Mouse (Mus musculus): ENCODE results near the gene Gm28038. TPM values are rescaled to one million over a fixed set of nuclear protein-coding genes. Genes with fewer than 3 reads are reported as not detected.

The Gm28038 gene
- polyA plus RNA-seq, 1 experiment from 2014 or later = not detected

DNA sequence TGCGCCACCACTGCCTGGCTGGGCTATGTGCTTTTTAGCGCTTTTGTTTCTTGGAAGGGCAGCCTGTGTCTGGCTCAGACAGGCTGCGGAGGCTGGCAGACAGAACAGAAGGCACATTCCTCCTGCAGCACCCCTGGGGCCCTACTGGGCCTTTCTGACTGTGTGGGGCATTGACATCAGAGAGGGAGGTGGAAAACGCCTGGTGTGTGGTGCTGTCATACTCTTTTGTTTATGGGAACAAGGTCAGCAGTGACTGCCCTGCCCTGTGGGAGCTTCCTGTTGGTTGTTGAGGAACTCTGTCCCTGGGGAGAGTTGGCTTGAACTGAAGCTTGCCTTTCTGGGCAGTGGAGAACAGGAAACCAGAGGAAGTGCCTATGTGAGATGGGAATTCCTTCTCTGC is 38.3 kb upstream of the Gm28038 start:
- Histone ChIP-seq H3K27me3 (ENCODE audit: control insufficient read depth, insufficient read depth, low read length) (no peaks in the 10 kb centered on the region), H3K9me3 (ENCODE audit: control insufficient read depth, low read length) (no peaks in the 10 kb centered on the region), H3K4me2 (ENCODE audit: low read depth, low read length, severe bottlenecking) (no peak overlapping the region), H3K4me1 (replicated peaks; ENCODE audit: control insufficient read depth, insufficient read depth, low read length) (peaks cover 10% of the 10 kb centered on the region; the same call in 1 of the 2 replicates), H3K36me3 (ENCODE audit: control insufficient read depth, insufficient read depth, low read length) (peaks cover 3% of the 10 kb centered on the region; the same call in 1 of the 2 replicates), H3K4me3 (ENCODE audit: low read depth, low read length) (no peak overlapping the region), H3K9ac (ENCODE audit: low read length) (no peak overlapping the region), H3K27ac (ENCODE audit: low read depth, low read length) (no peak overlapping the region)
- ATAC-seq (replicated peaks; ENCODE audit: low FRiP score) (no peak), DNase-seq (ENCODE audit: low spot score) (no peak)
- 67% methylated on average over 4 of the region's 4 CpGs for WGBS

DNA sequence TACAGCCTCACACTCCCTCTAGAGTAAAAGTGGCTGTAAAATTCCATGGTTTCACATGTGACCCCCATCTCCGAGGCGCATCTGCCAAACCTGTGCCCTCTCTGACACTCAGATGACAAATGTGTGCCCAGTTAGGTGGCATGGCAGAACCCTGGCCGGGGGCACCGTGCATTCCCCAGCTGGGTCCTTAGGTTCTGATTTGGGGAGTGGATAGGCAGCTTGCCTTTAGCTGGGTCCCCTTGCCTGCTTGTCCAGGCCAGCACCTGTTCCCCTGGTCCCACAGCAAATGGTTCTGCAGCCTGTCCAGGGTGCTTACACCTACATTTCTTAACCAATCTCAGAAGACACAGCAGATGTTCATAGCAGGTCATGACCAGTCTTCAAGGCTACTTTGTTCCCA is 37.5 kb upstream of the Gm28038 start:
- Histone ChIP-seq H3K27ac (ENCODE audit: low read depth, low read length) (no peak overlapping the region), H3K36me3 (ENCODE audit: control insufficient read depth, insufficient read depth, low read length) (peaks cover 3% of the 10 kb centered on the region; the same call in 1 of the 2 replicates), H3K9ac (ENCODE audit: low read length) (no peak overlapping the region), H3K4me3 (ENCODE audit: low read depth, low read length) (no peak overlapping the region), H3K27me3 (ENCODE audit: control insufficient read depth, insufficient read depth, low read length) (no peaks in the 10 kb centered on the region), H3K4me2 (ENCODE audit: low read depth, low read length, severe bottlenecking) (no peak overlapping the region), H3K4me1 (replicated peaks; ENCODE audit: control insufficient read depth, insufficient read depth, low read length) (peaks cover 9% of the 10 kb centered on the region; the same call in 1 of the 2 replicates), H3K9me3 (ENCODE audit: control insufficient read depth, low read length) (no peaks in the 10 kb centered on the region)
- WGBS = 94% methylated on average over 4 of the region's 4 CpGs
- no peak for ATAC-seq (replicated peaks; ENCODE audit: low FRiP score)
- no peak for DNase-seq (ENCODE audit: low spot score)

DNA sequence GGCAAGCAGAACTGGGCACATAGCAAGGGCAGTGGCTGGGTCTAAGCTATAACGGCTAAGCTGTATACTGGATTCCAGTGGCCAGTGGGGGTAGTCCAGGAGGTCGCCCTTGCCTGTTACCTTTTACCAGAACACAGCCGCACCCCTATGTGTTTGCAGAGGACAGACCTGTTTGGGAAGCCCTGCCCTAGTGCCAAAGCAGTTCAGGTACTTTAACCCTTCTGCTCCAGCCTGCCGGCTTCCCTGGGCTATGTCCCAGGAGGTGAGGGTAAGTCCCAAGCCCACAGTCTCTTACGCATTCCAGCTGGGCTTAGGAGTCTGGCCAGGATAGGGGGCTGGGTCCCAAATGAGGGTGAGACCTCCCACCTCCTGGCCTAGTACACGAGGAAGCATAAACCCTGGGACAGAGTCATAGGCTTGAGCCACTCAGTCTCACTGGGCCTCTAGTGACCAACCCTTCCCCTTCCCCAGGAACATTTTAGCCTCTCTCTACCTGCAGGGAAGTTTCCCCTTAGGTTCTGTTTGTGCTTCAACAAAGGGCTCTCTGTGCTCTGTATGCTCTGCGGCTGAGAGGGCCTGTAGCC is 36.2 kb upstream of the Gm28038 start:
- Histone ChIP-seq H3K9ac (ENCODE audit: low read length) (no peak overlapping the region), H3K4me1 (replicated peaks; ENCODE audit: control insufficient read depth, insufficient read depth, low read length) (no peaks in the 10 kb centered on the region; the same call in 1 of the 2 replicates), H3K27me3 (ENCODE audit: control insufficient read depth, insufficient read depth, low read length) (no peaks in the 10 kb centered on the region), H3K27ac (ENCODE audit: low read depth, low read length) (no peak overlapping the region), H3K4me3 (ENCODE audit: low read depth, low read length) (no peak overlapping the region), H3K36me3 (ENCODE audit: control insufficient read depth, insufficient read depth, low read length) (peaks cover 3% of the 10 kb centered on the region; the same call in 1 of the 2 replicates), H3K9me3 (ENCODE audit: control insufficient read depth, low read length) (no peaks in the 10 kb centered on the region), H3K4me2 (ENCODE audit: low read depth, low read length, severe bottlenecking) (no peak overlapping the region)
- ATAC-seq (replicated peaks; ENCODE audit: low FRiP score) (no peak), DNase-seq (ENCODE audit: low spot score) (no peak)
- WGBS = 77% methylated on average over 7 of the region's 7 CpGs

DNA sequence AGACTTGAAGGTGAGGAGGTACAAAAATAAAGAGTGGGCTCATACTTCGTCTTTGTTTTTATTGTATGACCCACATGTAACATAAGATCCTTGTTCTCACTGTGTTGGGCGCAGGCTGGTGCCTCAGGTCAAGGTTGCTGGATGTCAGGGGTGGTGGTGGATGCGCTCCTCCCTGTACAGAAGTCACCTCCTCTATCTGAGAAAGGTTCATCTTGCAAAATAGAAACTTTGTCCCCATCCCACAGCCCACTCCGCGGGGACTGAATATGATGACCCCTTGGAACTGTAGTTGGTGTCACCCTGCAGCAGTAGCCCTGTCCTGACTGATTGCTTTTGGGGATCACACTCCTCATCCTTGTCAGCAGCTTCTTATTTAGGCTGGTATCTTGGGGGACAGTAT is 33.8 kb upstream of the Gm28038 start:
- Histone ChIP-seq H3K27ac (ENCODE audit: low read depth, low read length) (no peak overlapping the region), H3K27me3 (ENCODE audit: control insufficient read depth, insufficient read depth, low read length) (no peaks in the 10 kb centered on the region), H3K4me2 (ENCODE audit: low read depth, low read length, severe bottlenecking) (no peak overlapping the region), H3K4me1 (replicated peaks; ENCODE audit: control insufficient read depth, insufficient read depth, low read length) (no peaks in the 10 kb centered on the region), H3K36me3 (ENCODE audit: control insufficient read depth, insufficient read depth, low read length) (no peaks in the 10 kb centered on the region; the same call in 1 of the 2 replicates), H3K4me3 (ENCODE audit: low read depth, low read length) (no peak overlapping the region), H3K9ac (ENCODE audit: low read length) (no peak overlapping the region), H3K9me3 (ENCODE audit: control insufficient read depth, low read length) (no peaks in the 10 kb centered on the region)
- 92% methylated on average over 5 of the region's 5 CpGs for WGBS
- ATAC-seq (replicated peaks; ENCODE audit: low FRiP score) (no peak), DNase-seq (ENCODE audit: low spot score) (no peak)

DNA sequence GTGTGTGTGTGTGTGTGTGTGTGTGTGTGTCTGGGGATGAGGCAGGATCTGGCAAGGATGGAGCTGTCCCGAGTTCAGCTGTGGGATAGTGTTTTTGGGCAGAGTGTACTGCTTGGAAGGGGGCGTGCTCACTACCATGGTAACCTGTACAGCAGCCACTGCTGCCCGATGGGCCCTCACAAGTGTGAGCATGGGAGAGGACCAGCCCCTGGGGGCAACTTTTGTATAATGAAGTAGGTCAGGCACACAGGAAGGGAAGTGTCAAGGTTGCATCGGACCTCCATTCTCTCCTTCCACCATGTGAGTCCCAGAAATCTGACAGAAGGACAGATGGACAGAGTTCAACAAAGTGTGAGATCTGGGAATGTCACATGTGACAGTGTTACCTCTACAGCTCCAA is 33.2 kb upstream of the Gm28038 start:
- H3K4me1 ChIP-seq (replicated peaks; ENCODE audit: control insufficient read depth, insufficient read depth, low read length) = no peaks in the 10 kb centered on the region
- no peaks in the 10 kb centered on the region for H3K9me3 ChIP-seq (ENCODE audit: control insufficient read depth, low read length)
- H3K9ac ChIP-seq (ENCODE audit: low read length) = no peak overlapping the region
- H3K27me3 ChIP-seq (ENCODE audit: control insufficient read depth, insufficient read depth, low read length) = no peaks in the 10 kb centered on the region
- ATAC-seq (replicated peaks; ENCODE audit: low FRiP score) (no peak), DNase-seq (ENCODE audit: low spot score) (no peak)
- no peak overlapping the region for H3K4me2 ChIP-seq (ENCODE audit: low read depth, low read length, severe bottlenecking)
- WGBS = 74% methylated on average over 4 of the region's 4 CpGs
- H3K4me3 ChIP-seq (ENCODE audit: low read depth, low read length) = no peak overlapping the region
- no peak overlapping the region for H3K27ac ChIP-seq (ENCODE audit: low read depth, low read length)
- H3K36me3 ChIP-seq (ENCODE audit: control insufficient read depth, insufficient read depth, low read length) = no peaks in the 10 kb centered on the region; the same call in 1 of the 2 replicates

DNA sequence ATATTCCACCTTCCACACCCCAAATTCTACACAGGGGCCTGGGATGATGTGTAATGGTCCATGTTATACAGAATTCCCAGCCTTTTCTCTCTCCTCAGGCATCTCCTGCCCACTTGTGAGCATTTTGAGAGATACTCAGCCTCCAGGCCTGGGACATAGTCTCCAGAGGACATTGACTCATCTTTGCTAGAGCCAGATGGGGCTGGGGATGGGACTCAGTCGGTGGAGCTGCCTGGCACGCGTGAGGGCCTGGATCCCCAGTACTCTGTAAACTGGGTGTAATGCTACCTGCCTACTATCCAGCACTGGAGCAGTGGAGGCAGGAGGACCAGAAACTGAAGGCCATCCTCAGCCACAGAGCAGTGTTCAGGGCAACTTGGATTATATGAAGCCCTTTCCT is 31.7 kb upstream of the Gm28038 start:
- Histone ChIP-seq H3K4me1 (replicated peaks; ENCODE audit: control insufficient read depth, insufficient read depth, low read length) (no peaks in the 10 kb centered on the region), H3K4me2 (ENCODE audit: low read depth, low read length, severe bottlenecking) (no peak overlapping the region), H3K9me3 (ENCODE audit: control insufficient read depth, low read length) (no peaks in the 10 kb centered on the region), H3K27me3 (ENCODE audit: control insufficient read depth, insufficient read depth, low read length) (no peaks in the 10 kb centered on the region), H3K36me3 (ENCODE audit: control insufficient read depth, insufficient read depth, low read length) (no peaks in the 10 kb centered on the region; the same call in 1 of the 2 replicates), H3K27ac (ENCODE audit: low read depth, low read length) (no peak overlapping the region), H3K9ac (ENCODE audit: low read length) (no peak overlapping the region), H3K4me3 (ENCODE audit: low read depth, low read length) (no peak overlapping the region)
- WGBS = 100% methylated on average over 3 of the region's 3 CpGs
- DNase-seq (ENCODE audit: low spot score) (no peak), ATAC-seq (replicated peaks; ENCODE audit: low FRiP score) (no peak)

DNA sequence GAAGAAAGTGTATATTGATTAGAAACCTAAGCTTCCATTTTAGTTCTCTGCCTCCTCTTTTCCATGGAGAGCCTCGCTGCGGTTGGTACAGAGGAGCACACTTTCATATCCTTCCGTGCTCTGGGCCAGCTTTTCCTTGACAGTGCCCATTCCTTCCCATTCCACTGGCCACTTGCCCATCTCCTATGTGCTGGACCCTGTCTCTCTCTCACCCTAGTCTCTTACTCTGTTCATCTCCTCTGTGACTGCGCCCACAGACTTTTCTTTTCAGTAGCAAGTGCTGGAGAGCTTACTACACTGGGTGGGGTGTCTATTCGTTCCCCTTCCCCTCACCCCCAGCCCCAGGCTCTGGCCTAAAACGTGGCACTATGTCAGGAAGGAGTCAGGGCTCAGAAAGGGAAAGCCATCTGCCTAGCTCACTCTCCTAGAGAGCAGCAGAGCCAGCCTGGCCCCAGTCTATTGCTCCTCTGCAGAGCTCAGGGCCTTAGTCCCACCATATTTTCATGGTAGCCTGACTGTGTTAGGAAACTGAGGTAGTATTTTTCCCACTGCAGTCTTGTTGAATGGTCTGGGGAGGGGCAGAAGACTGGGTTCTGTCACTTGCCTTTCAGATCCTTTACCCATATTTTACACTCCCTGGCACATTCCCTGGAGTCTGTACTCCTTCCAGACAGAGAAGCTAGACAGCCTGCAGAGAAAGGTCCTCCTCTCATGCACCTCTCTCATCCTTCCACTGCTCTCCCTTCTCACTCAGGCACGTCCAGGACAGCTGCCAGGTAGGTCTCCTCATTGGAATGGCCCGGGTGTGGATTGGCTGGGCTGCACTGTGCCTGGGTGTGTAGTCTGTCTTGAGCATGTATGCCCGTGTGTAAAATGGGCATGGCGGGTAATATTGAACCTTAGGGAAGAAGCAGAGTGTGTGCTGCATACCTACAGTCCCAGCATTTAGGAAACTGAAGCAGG is 30.4 kb upstream of the Gm28038 start:
- H3K4me1 ChIP-seq (replicated peaks; ENCODE audit: control insufficient read depth, insufficient read depth, low read length) = no peaks in the 10 kb centered on the region
- ATAC-seq (replicated peaks; ENCODE audit: low FRiP score) (no peak), DNase-seq (ENCODE audit: low spot score) (no peak)
- peaks cover 3% of the 10 kb centered on the region; the same call in 1 of the 2 replicates for H3K36me3 ChIP-seq (ENCODE audit: control insufficient read depth, insufficient read depth, low read length)
- H3K4me2 ChIP-seq (ENCODE audit: low read depth, low read length, severe bottlenecking) = no peak overlapping the region
- no peaks in the 10 kb centered on the region for H3K9me3 ChIP-seq (ENCODE audit: control insufficient read depth, low read length)
- no peaks in the 10 kb centered on the region for H3K27me3 ChIP-seq (ENCODE audit: control insufficient read depth, insufficient read depth, low read length)
- no peak overlapping the region for H3K27ac ChIP-seq (ENCODE audit: low read depth, low read length)
- no peak overlapping the region for H3K4me3 ChIP-seq (ENCODE audit: low read depth, low read length)
- WGBS = 89% methylated on average over 10 of the region's 10 CpGs
- H3K9ac ChIP-seq (ENCODE audit: low read length) = no peak overlapping the region

DNA sequence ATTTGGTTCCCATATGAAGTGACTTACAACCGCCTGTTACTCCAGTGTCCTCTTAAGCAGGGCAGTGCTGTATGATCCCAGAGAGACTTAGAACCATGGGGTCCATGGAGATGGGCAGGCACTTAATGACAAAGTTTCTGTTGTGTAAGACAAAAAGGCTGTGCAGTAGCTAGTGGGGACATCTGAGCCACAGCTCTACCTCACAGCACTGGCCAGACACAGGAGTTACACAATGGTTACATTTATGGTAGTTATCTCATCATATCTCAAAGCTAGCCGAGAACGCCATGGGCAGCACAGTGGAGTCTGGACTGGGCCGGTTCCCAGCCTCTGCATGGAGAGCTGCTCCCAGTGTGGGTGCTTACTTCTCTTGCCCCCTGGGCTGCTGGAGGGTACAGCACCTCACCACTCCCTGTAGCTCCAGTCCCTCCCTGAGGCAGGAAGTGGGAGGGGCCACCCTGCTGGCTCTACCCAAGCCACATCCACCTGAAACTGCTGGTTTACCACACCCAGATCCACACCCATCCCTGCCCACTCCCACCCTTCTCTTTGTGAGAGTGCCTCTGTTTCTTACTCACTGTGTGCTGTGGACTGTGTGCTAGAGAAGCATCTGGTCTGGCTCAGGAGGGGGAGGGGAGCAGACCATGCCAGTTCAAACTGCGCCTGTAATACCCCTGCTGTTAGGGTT is 29.3 kb upstream of the Gm28038 start:
- ATAC-seq (replicated peaks; ENCODE audit: low FRiP score) (no peak), DNase-seq (ENCODE audit: low spot score) (no peak)
- H3K4me2 ChIP-seq (ENCODE audit: low read depth, low read length, severe bottlenecking) = no peak overlapping the region
- WGBS = 85% methylated on average over 5 of the region's 5 CpGs
- no peak overlapping the region for H3K9ac ChIP-seq (ENCODE audit: low read length)
- H3K27ac ChIP-seq (ENCODE audit: low read depth, low read length) = no peak overlapping the region
- no peaks in the 10 kb centered on the region for H3K4me1 ChIP-seq (replicated peaks; ENCODE audit: control insufficient read depth, insufficient read depth, low read length)
- H3K27me3 ChIP-seq (ENCODE audit: control insufficient read depth, insufficient read depth, low read length) = no peaks in the 10 kb centered on the region
- no peaks in the 10 kb centered on the region for H3K9me3 ChIP-seq (ENCODE audit: control insufficient read depth, low read length)
- no peak overlapping the region for H3K4me3 ChIP-seq (ENCODE audit: low read depth, low read length)
- H3K36me3 ChIP-seq (ENCODE audit: control insufficient read depth, insufficient read depth, low read length) = peaks cover 11% of the 10 kb centered on the region
